ENCODE assay signal across 13 mouse cellular contexts in the genomic region with DNA sequence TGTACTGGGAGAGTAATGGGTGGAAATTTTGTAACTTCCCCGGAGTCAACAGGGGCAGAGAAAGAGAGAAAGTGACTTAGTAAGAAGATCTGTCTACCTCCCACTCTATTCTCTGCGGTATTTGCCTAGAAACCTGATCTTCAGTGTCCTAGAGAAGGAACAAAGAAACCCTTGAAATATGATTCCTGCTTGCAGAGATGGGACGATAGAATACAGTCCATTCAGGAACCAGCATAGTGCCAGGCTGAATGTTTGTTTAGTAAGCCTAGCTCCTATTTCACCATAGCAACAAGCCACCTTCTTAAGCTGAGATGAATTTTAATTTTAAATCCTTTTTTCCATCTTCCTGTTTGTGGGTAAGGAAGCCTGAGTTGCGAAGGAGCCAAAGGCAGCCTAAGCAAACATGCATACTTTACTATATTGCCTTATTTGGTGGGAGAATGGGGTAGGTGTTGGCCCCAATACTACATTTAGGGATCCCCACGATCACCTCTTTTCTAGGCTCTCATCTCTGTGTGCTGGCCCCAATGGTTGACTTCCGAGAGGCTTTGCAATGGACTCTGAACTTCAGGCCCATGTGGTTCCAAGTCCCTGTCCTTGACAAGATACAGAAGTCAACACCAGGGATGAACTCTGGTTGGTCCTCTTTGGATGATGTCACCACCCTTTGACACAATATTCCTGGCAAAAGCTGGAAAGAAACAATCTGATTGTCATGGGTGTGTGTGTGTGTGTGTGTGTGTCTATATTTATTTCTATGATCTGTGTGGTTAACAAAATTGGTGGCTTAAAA. TPM values are rescaled to one million over a fixed set of nuclear protein-coding genes. Genes with fewer than 3 reads are reported as not detected.
DNase-seq lines count a peak whose midpoint lies in the region; ATAC-seq and TF ChIP-seq lines count a peak whose summit lies in the region.
"Had no signal": no experiment of that assay in that cellular context is flagged by ENCODE, and none has a peak within 500 bp of the region (broad histone marks: within the 10 kb centered on the region; RNA-seq: fewer than 3 reads in every experiment).

No protein-coding gene starts in this region.

- no peak overlapping the region for H3K4me3 ChIP-seq in forebrain, postnatal 0 days (ENCODE audit: low read depth, low read length)
- no peak overlapping the region for H3K4me3 ChIP-seq in forebrain, embryonic 15.5 days
- no peak overlapping the region for H3K4me3 ChIP-seq in liver, postnatal 0 days (ENCODE audit: low read depth, low read length)
- H3K4me3 ChIP-seq in liver, embryonic 11.5 days (ENCODE audit: low read depth, low read length), result no peak overlapping the region
- no peak overlapping the region for H3K4me3 ChIP-seq in limb, embryonic 11.5 days (ENCODE audit: low read depth, low read length)
- no peak overlapping the region for H3K4me3 ChIP-seq in layer of hippocampus, adult 2 months

- H3K9me3 ChIP-seq in forebrain, postnatal 0 days (ENCODE audit: low read length), result no peaks in the 10 kb centered on the region
- no peaks in the 10 kb centered on the region for H3K9me3 ChIP-seq in forebrain, embryonic 15.5 days
- no peaks in the 10 kb centered on the region for H3K9me3 ChIP-seq in liver, postnatal 0 days (ENCODE audit: low read length)
- H3K9me3 ChIP-seq in liver, embryonic 11.5 days (ENCODE audit: control insufficient read depth, low read length), result no peaks in the 10 kb centered on the region
- H3K9me3 ChIP-seq in limb, embryonic 11.5 days (ENCODE audit: control insufficient read depth, low read length), result no peaks in the 10 kb centered on the region

- H3K4me1 ChIP-seq in forebrain, postnatal 0 days (ENCODE audit: insufficient read depth), result no peaks in the 10 kb centered on the region
- no peaks in the 10 kb centered on the region for H3K4me1 ChIP-seq in forebrain, embryonic 15.5 days
- no peaks in the 10 kb centered on the region for H3K4me1 ChIP-seq in liver, postnatal 0 days (ENCODE audit: insufficient read depth)
- no peaks in the 10 kb centered on the region for H3K4me1 ChIP-seq in liver, embryonic 11.5 days (replicated peaks; ENCODE audit: control insufficient read depth, insufficient read depth, low read length)
- H3K4me1 ChIP-seq in limb, embryonic 11.5 days (ENCODE audit: control insufficient read depth, insufficient read depth, low read length), result peaks cover 6% of the 10 kb centered on the region; the same call in 1 of the 2 replicates

- 41% methylated on average over 6 of the region's 6 CpGs for WGBS in forebrain, postnatal 0 days
- WGBS in forebrain, embryonic 15.5 days, result 49% methylated on average over 6 of the region's 6 CpGs
- 53% methylated on average over 6 of the region's 6 CpGs for WGBS in liver, postnatal 0 days (ENCODE audit: insufficient replicate concordance)
- WGBS in liver, embryonic 11.5 days, result 54% methylated on average over 6 of the region's 6 CpGs
- 50% methylated on average over 6 of the region's 6 CpGs for WGBS in limb, embryonic 11.5 days

- H3K27me3 ChIP-seq in forebrain, postnatal 0 days (ENCODE audit: insufficient read depth, low read length), result no peaks in the 10 kb centered on the region
- no peaks in the 10 kb centered on the region for H3K27me3 ChIP-seq in forebrain, embryonic 15.5 days
- H3K27me3 ChIP-seq in liver, postnatal 0 days (ENCODE audit: insufficient read depth, low read length), result no peaks in the 10 kb centered on the region
- no peaks in the 10 kb centered on the region for H3K27me3 ChIP-seq in liver, embryonic 11.5 days (replicated peaks; ENCODE audit: control insufficient read depth, insufficient read depth, low read length)
- H3K27me3 ChIP-seq in limb, embryonic 11.5 days (ENCODE audit: control insufficient read depth, insufficient read depth, low read length), result no peaks in the 10 kb centered on the region

- no peaks in the 10 kb centered on the region for H3K36me3 ChIP-seq in forebrain, postnatal 0 days (ENCODE audit: insufficient read depth)
- no peaks in the 10 kb centered on the region for H3K36me3 ChIP-seq in forebrain, embryonic 15.5 days
- no peaks in the 10 kb centered on the region for H3K36me3 ChIP-seq in liver, postnatal 0 days (replicated peaks; ENCODE audit: insufficient read depth, low read length)
- H3K36me3 ChIP-seq in liver, embryonic 11.5 days (ENCODE audit: control insufficient read depth, insufficient read depth, low read length), result no peaks in the 10 kb centered on the region
- no peaks in the 10 kb centered on the region for H3K36me3 ChIP-seq in limb, embryonic 11.5 days (ENCODE audit: control insufficient read depth, insufficient read depth, low read length)

- no peak overlapping the region for H3K27ac ChIP-seq in forebrain, postnatal 0 days (ENCODE audit: low read depth, low read length)
- no peak overlapping the region for H3K27ac ChIP-seq in forebrain, embryonic 15.5 days (replicated peaks)
- H3K27ac ChIP-seq in liver, postnatal 0 days (ENCODE audit: low read depth), result no peak overlapping the region
- no peak overlapping the region for H3K27ac ChIP-seq in liver, embryonic 11.5 days (ENCODE audit: low read depth, low read length)
- no peak overlapping the region for H3K27ac ChIP-seq in limb, embryonic 11.5 days (replicated peaks; ENCODE audit: low read depth, low read length)
- H3K27ac ChIP-seq in layer of hippocampus, adult 2 months, result no peak overlapping the region
- H3K27ac ChIP-seq: macrophage had no signal

- peak; percentile 74 for ATAC-seq in forebrain, postnatal 0 days
- no peak for ATAC-seq in forebrain, embryonic 15.5 days (replicated peaks)
- peak; percentile 91 for ATAC-seq in liver, postnatal 0 days
- no peak for ATAC-seq in liver, embryonic 11.5 days (replicated peaks; ENCODE audit: low FRiP score)
- ATAC-seq in limb, embryonic 11.5 days (ENCODE audit: insufficient number of reproducible peaks, low FRiP score, low TSS enrichment, low read depth), result peak; percentile 39; the same call in 1 of the 2 replicates

- H3K9ac ChIP-seq in forebrain, postnatal 0 days, result no peak overlapping the region
- no peak overlapping the region for H3K9ac ChIP-seq in forebrain, embryonic 15.5 days (replicated peaks)
- H3K9ac ChIP-seq in liver, postnatal 0 days (replicated peaks), result no peak overlapping the region
- no peak overlapping the region for H3K9ac ChIP-seq in liver, embryonic 11.5 days (ENCODE audit: low read depth, low read length)
- H3K9ac ChIP-seq in limb, embryonic 11.5 days (ENCODE audit: low read length), result no peak overlapping the region

- no peak for TF ChIP-seq CTCF in forebrain, postnatal 0 days (IDR thresholded peaks at IDR 0.05; ENCODE audit: low read depth)
- TF ChIP-seq CTCF in liver, postnatal 0 days (IDR thresholded peaks at IDR 0.05; ENCODE audit: low read depth), result no peak
- no peak for TF ChIP-seq CTCF in layer of hippocampus, adult 2 months (conservative IDR thresholded peaks at IDR 0.05)

- peak; percentile 20 for DNase-seq in forebrain, postnatal 0 days
- DNase-seq in liver, postnatal 0 days, result no peak
- no peak for DNase-seq in liver, embryonic 11.5 days (ENCODE audit: low spot score)
- peak; percentile 78 for DNase-seq in embryo, embryonic 10.5 days (ENCODE audit: low spot score)
- DNase-seq in limb, embryonic 11.5 days (ENCODE audit: low spot score), result no peak
- DNase-seq in layer of hippocampus, adult 2 months (ENCODE audit: low spot score in 2 of 2), result no peak
- DNase-seq in frontal cortex, postnatal 25 days (ENCODE audit: low spot score in 2 of 2), result no peak
- DNase-seq: cerebellum, adult 9-11 months; heart, postnatal 14 days; kidney, postnatal 4 days; right cerebral cortex, postnatal 25 days had no signal

- TF ChIP-seq EP300 in liver, postnatal 0 days (IDR thresholded peaks at IDR 0.05; ENCODE audit: low read depth), result no peak

- H3K4me2 ChIP-seq in forebrain, postnatal 0 days (ENCODE audit: low read depth), result no peak overlapping the region
- H3K4me2 ChIP-seq in forebrain, embryonic 15.5 days (replicated peaks), result no peak overlapping the region
- no peak overlapping the region for H3K4me2 ChIP-seq in liver, postnatal 0 days (ENCODE audit: low read depth, low read length)
- no peak overlapping the region for H3K4me2 ChIP-seq in liver, embryonic 11.5 days
- no peak overlapping the region for H3K4me2 ChIP-seq in limb, embryonic 11.5 days (ENCODE audit: low read depth, severe bottlenecking)

RNA-seq across cellular contexts. Expression of a gene that starts 8.2 kb away (rescaled TPM):
- 103 and 107 TPM in 2 replicates for total RNA-seq in forebrain, postnatal 0 days (2014; rRNA removed)
- 59.6 and 75.6 TPM in 2 replicates for polyA plus RNA-seq in forebrain, postnatal 0 days (2015; fragmentation: Nextera tagmentation; extraction: Ambion mirVana)
- polyA plus RNA-seq in forebrain, embryonic 15.5 days (2015; fragmentation: Nextera tagmentation; extraction: Ambion mirVana), result 74.3 and 77.0 TPM in 2 replicates
- polyA plus RNA-seq in liver, postnatal 0 days (2015; fragmentation: Nextera tagmentation; extraction: Ambion mirVana), result 7.6 and 8.4 TPM in 2 replicates
- 45.3 and 54.7 TPM in 2 replicates for polyA plus RNA-seq in liver, embryonic 11.5 days (2014; fragmentation: Nextera tagmentation; extraction: Ambion mirVana)
- polyA plus RNA-seq in limb, embryonic 11.5 days (2014; fragmentation: Nextera tagmentation; extraction: Ambion mirVana), result 85.6 and 88.6 TPM in 2 replicates
- total RNA-seq in layer of hippocampus, adult 2 months (2021), result 100 to 1,000 TPM; 186 to 188 TPM

RNA-seq across cellular contexts. Expression of a gene that starts 8.4 kb away (rescaled TPM):
- total RNA-seq in forebrain, postnatal 0 days (2014; rRNA removed), result 9.2 and 12.4 TPM in 2 replicates
- polyA plus RNA-seq in forebrain, postnatal 0 days (2015; fragmentation: Nextera tagmentation; extraction: Ambion mirVana), result 2.1 and 2.8 TPM in 2 replicates
- polyA plus RNA-seq in forebrain, embryonic 15.5 days (2015; fragmentation: Nextera tagmentation; extraction: Ambion mirVana), result 1.8 and 2.5 TPM in 2 replicates
- polyA plus RNA-seq in liver, postnatal 0 days (2015; fragmentation: Nextera tagmentation; extraction: Ambion mirVana), result 0.59 and 0.65 TPM in 2 replicates
- polyA plus RNA-seq in liver, embryonic 11.5 days (2014; fragmentation: Nextera tagmentation; extraction: Ambion mirVana), result 2.4 and 2.8 TPM in 2 replicates
- 5.3 and 5.4 TPM in 2 replicates for polyA plus RNA-seq in limb, embryonic 11.5 days (2014; fragmentation: Nextera tagmentation; extraction: Ambion mirVana)
- total RNA-seq in layer of hippocampus, adult 2 months (2021), result 10 to 100 TPM; 21.6 to 28.7 TPM

Comparison
In these comparisons a context has a peak if more than half of its experiments do, and no peak if none do; other contexts are left out.
1. ATAC-seq: peak in forebrain, postnatal 0 days (single experiment), liver, postnatal 0 days (single experiment) and limb, embryonic 11.5 days (single experiment); none in forebrain, embryonic 15.5 days (single experiment) and liver, embryonic 11.5 days (single experiment).
2. DNase-seq: peak in forebrain, postnatal 0 days (single experiment) and embryo, embryonic 10.5 days (single experiment); none in liver, postnatal 0 days (single experiment), liver, embryonic 11.5 days (single experiment), limb, embryonic 11.5 days (single experiment), layer of hippocampus, adult 2 months (0 of 2) and frontal cortex, postnatal 25 days (0 of 2).